Mouse (Mus musculus) MEL (cell line): Measurements from ENCODE around the gene Tfpi2. TPM values are rescaled to one million over a fixed set of nuclear protein-coding genes. Genes with fewer than 3 reads are reported as not detected.

Source experiments
- DNase-seq: peaks from one replicate; pipeline ENCODE4 v3.0.0; 2011; ENCODE audit warnings: low read depth, low spot score
- H3K27ac ChIP-seq: 2 replicates; pipeline ENCODE4 v1.5.1; 2012; ENCODE audit warnings: low read depth, mild to moderate bottlenecking, control low read depth, low read length, moderate library complexity; ENCODE audit not compliant: control insufficient read depth
- H3K27me3 ChIP-seq, 2 experiments: fragments of 150-350 bp in 1 of 2; sonication (generic) in 1 of 2; 2 replicates each; pipeline ENCODE4 v1.6.1; 2012; ENCODE audit warnings: low read length in 2 of 2, mild to moderate bottlenecking in 2 of 2, improper control_type of control experiment in 1 of 2, moderate library complexity in 1 of 2; ENCODE audit not compliant: insufficient read depth in 2 of 2, control insufficient read depth in 1 of 2
- H3K36me3 ChIP-seq, 2 experiments: 2 replicates each; pipeline ENCODE4 v1.6.1; 2012 to 2014; ENCODE audit warnings: low read length in 2 of 2, improper control_type of control experiment in 1 of 2, inconsistent platforms in 1 of 2, mild to moderate bottlenecking in 1 of 2; ENCODE audit not compliant: insufficient read depth in 2 of 2, control insufficient read depth in 1 of 2
- H3K4me1 ChIP-seq, 2 experiments: fragments of 150-350 bp in 1 of 2; sonication (generic) in 1 of 2; 2 replicates each; pipeline ENCODE4 v1.6.1; 2012; ENCODE audit warnings: low read length in 2 of 2, improper control_type of control experiment in 1 of 2, mild to moderate bottlenecking in 1 of 2; ENCODE audit not compliant: insufficient read depth in 2 of 2, control insufficient read depth in 1 of 2
- H3K4me3 ChIP-seq, 2 experiments: fragments of 150-350 bp in 1 of 2; sonication (generic) in 1 of 2; 2 replicates each; pipeline ENCODE4 v1.5.1; 2012; ENCODE audit warnings: low read depth in 2 of 2, low read length in 2 of 2, mild to moderate bottlenecking in 2 of 2, moderate library complexity in 2 of 2, control low read depth in 1 of 2, improper control_type of control experiment in 1 of 2; ENCODE audit not compliant: control insufficient read depth in 1 of 2, insufficient read depth in 1 of 2
- H3K79me2 ChIP-seq: 2 replicates; pipeline ENCODE4 v1.6.1; 2012; ENCODE audit warnings: mild to moderate bottlenecking, low read length, moderate library complexity; ENCODE audit not compliant: control insufficient read depth, poor library complexity, insufficient read depth
- H3K9ac ChIP-seq: 2 replicates; pipeline ENCODE4 v1.6.1; 2012; ENCODE audit warnings: low read depth, mild to moderate bottlenecking, control low read depth, low read length, moderate library complexity; ENCODE audit not compliant: control insufficient read depth, poor library complexity, severe bottlenecking
- H3K9me3 ChIP-seq: fragments of 150-350 bp; sonication (generic); replicated peaks from 2 replicates; pipeline ENCODE4 v1.6.1; 2012; ENCODE audit warnings: mild to moderate bottlenecking, low read length, improper control_type of control experiment, moderate library complexity; ENCODE audit not compliant: insufficient read depth
- E2F4 ChIP-seq: IDR thresholded peaks from 2 replicates; pipeline ENCODE4 v1.6.1; 2011; ENCODE audit warnings: low read depth, low read length, improper control_type of control experiment, borderline replicate concordance
- ELF1 ChIP-seq: IDR thresholded peaks from 2 replicates; pipeline ENCODE4 v1.6.1; 2014; ENCODE audit warnings: low read depth, mild to moderate bottlenecking, inconsistent platforms, low read length, improper control_type of control experiment, moderate library complexity
- EP300 ChIP-seq, 2 experiments: IDR thresholded peaks; 2 replicates each; pipeline ENCODE4 v1.6.1; 2011; ENCODE audit warnings: improper control_type of control experiment in 2 of 2, low read length in 2 of 2, low read depth in 1 of 2, mild to moderate bottlenecking in 1 of 2
- ETS1 ChIP-seq: IDR thresholded peaks from 2 replicates; pipeline ENCODE4 v1.6.1; 2012; ENCODE audit warnings: low read depth, mild to moderate bottlenecking, inconsistent platforms, low read length, improper control_type of control experiment, moderate library complexity
- HCFC1 ChIP-seq: IDR thresholded peaks from 2 replicates; pipeline ENCODE4 v1.6.1; 2012; ENCODE audit warnings: low read depth, mild to moderate bottlenecking, inconsistent platforms, low read length, improper control_type of control experiment, moderate library complexity
- JUND ChIP-seq: IDR thresholded peaks from 2 replicates; pipeline ENCODE4 v1.6.1; 2011; ENCODE audit warnings: low read depth, mild to moderate bottlenecking, improper control_type of control experiment, low read length
- MAX ChIP-seq: IDR thresholded peaks from 2 replicates; pipeline ENCODE4 v1.6.1; 2011; ENCODE audit warnings: low read length, improper control_type of control experiment
- MAZ ChIP-seq: IDR thresholded peaks from 2 replicates; pipeline ENCODE4 v1.6.1; 2012; ENCODE audit warnings: low read depth, mild to moderate bottlenecking, inconsistent platforms, low read length, improper control_type of control experiment
- MEF2A ChIP-seq: IDR thresholded peaks from 2 replicates; pipeline ENCODE4 v1.6.1; 2014; ENCODE audit warnings: low read depth, mild to moderate bottlenecking, inconsistent platforms, low read length, improper control_type of control experiment; ENCODE audit not compliant: poor library complexity, insufficient replicate concordance, severe bottlenecking; ENCODE audit errors: extremely low read depth
- MXI1 ChIP-seq: IDR thresholded peaks from 2 replicates; pipeline ENCODE4 v1.6.1; 2011; ENCODE audit warnings: mild to moderate bottlenecking, low read depth, low read length, improper control_type of control experiment
- RCOR1 ChIP-seq: IDR thresholded peaks from 2 replicates; pipeline ENCODE4 v1.6.1; 2012; ENCODE audit warnings: low read depth, mild to moderate bottlenecking, inconsistent platforms, low read length, improper control_type of control experiment
- SIN3A ChIP-seq: IDR thresholded peaks from 2 replicates; pipeline ENCODE4 v1.6.1; 2012; ENCODE audit warnings: low read length, improper control_type of control experiment, inconsistent platforms
- TAL1 ChIP-seq: IDR thresholded peaks from 2 replicates; pipeline ENCODE4 v1.6.1; 2012; ENCODE audit warnings: mild to moderate bottlenecking, inconsistent platforms, low read length, moderate library complexity, mixed read lengths
- TCF12 ChIP-seq: IDR thresholded peaks from 2 replicates; pipeline ENCODE4 v1.6.1; 2014; ENCODE audit warnings: low read depth, mild to moderate bottlenecking, inconsistent platforms, low read length, improper control_type of control experiment, moderate library complexity
- ZC3H11A ChIP-seq: IDR thresholded peaks from 2 replicates; pipeline ENCODE4 v1.6.1; 2012; ENCODE audit warnings: low read depth, mild to moderate bottlenecking, inconsistent platforms, low read length, improper control_type of control experiment
- ZNF384 ChIP-seq: IDR thresholded peaks from 2 replicates; pipeline ENCODE4 v1.6.1; 2012; ENCODE audit warnings: low read depth, mild to moderate bottlenecking, inconsistent platforms, low read length, improper control_type of control experiment
- polyA plus RNA-seq, 2 experiments: library from polyadenylated mRNA; stranded (reverse) in 1 of 2; unstranded in 1 of 2; fragments of >175 nt in 1 of 2; fragments of >200 nt in 1 of 2; gene quantifications; 2 replicates each; pipeline versions ENCODE4 v1.2.1 to v1.2.4; 2012; ENCODE audit warnings: low replicate concordance in 2 of 2, low read depth in 1 of 2; ENCODE audit not compliant: insufficient read length in 2 of 2, insufficient read depth in 1 of 2, missing spikeins in 1 of 2
- total RNA-seq: library from RNA; depleted of rRNA; stranded (reverse); fragments of 300-350 nt; gene quantifications from 2 replicates; pipeline ENCODE4 v1.2.3, GENCODE M21; 2012

Tfpi2 gene
- total and polyA plus RNA-seq, 3 experiments, result not detected

GRCm38 (mm10) chr6:3998089-3998488, 9.4 kb upstream of the Tfpi2 start:
- no peak overlapping the region for H3K27ac ChIP-seq
- TF ChIP-seq MAZ (no peak), MAX (no peak), ETS1 (no peak), TAL1 (no peak)
- no peak for DNase-seq
- no peaks in the 10 kb centered on the region for H3K36me3 ChIP-seq
- H3K9me3 ChIP-seq, result no peaks in the 10 kb centered on the region
- peaks cover 0 to 2% of the 10 kb centered on the region in 2 experiments; a peak in 3 of 4 replicates for H3K27me3 ChIP-seq
- no peak overlapping the region for H3K9ac ChIP-seq
- H3K4me3 ChIP-seq, result no peak overlapping the region
- H3K79me2 ChIP-seq, result no peaks in the 10 kb centered on the region
- H3K4me1 ChIP-seq, result no peaks in the 10 kb centered on the region

- no peak for DNase-seq
- no peaks in the 10 kb centered on the region for H3K79me2 ChIP-seq
- TF ChIP-seq SIN3A, result no peak
- no peak for TF ChIP-seq E2F4
- H3K9me3 ChIP-seq, result no peaks in the 10 kb centered on the region
- no peak within 1 kb of the TSS for H3K4me3 ChIP-seq
- peaks cover 0 to 1% of the 10 kb centered on the region in 2 experiments; a peak in 2 of 4 replicates for H3K27me3 ChIP-seq
- no peak within 1 kb of the TSS for H3K9ac ChIP-seq
- no peaks in the 10 kb centered on the region for H3K36me3 ChIP-seq
- H3K27ac ChIP-seq, result no peak within 1 kb of the TSS
- H3K4me1 ChIP-seq, result no peaks in the 10 kb centered on the region
Measured at GRCm38 (mm10) chr6:3993492-3993891, 4.8 kb upstream of the Tfpi2 start, which contains the start of gene Gngt1. Gngt1 (plus strand) TSS chr6:3993792.

DNA sequence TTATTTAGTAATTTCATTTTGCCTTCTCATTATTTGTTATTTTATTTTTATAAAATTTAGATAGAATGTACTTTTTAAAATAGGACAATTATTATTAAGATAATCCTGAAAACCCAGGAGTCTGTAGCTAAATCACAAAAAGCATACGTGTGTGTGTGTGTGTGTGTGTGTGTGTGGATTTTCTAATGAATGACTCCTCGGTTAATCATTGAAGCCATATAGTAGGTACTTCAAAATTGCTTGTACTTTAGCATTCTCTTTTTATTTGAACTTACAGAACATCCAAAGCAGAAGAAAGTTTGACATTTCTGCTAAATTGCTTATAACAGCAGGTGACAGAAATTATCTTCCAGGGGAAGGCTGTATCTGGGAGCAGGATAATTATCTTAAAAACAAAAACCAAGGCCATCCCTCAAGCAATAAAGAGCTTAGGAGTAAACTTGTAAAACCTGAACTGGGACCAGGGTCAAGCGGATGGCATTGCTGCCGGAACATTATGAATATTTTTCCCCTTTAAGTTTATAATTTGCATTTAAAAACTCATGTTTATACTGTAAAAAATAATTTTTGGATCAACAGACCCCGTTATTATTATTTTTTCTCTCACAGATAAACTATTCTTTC, 5.9 kb downstream of the Tfpi2 start:
- no peak for TF ChIP-seq ELF1
- no peak for TF ChIP-seq HCFC1
- TF ChIP-seq MXI1, result no peak
- no peak for TF ChIP-seq EP300 (IDR thresholded peaks at IDR 0.05; ENCODE audit: low read depth in 1 of 2, low read length in 2 of 2)
- no peak for TF ChIP-seq RCOR1
- TF ChIP-seq JUND, result no peak
- no peak for TF ChIP-seq MEF2A
- TF ChIP-seq MAX, result no peak
- TF ChIP-seq SIN3A, result no peak
- TF ChIP-seq TCF12, result no peak
- TF ChIP-seq ZNF384, result no peak
- no peak for TF ChIP-seq ZC3H11A
- H3K36me3 ChIP-seq, result no peaks in the 10 kb centered on the region
- no peak overlapping the region for H3K4me3 ChIP-seq
- peaks cover 0 to 1% of the 10 kb centered on the region in 2 experiments; a peak in 1 of 4 replicates for H3K27me3 ChIP-seq
- H3K4me1 ChIP-seq, result no peaks in the 10 kb centered on the region
- H3K9me3 ChIP-seq, result no peaks in the 10 kb centered on the region
- DNase-seq, result no peak
- H3K9ac ChIP-seq, result no peak overlapping the region
- H3K27ac ChIP-seq, result no peak overlapping the region
- H3K79me2 ChIP-seq, result no peaks in the 10 kb centered on the region
